Mouse (Mus musculus): ENCODE results near the gene Srebf2. TPM values are rescaled to one million over a fixed set of nuclear protein-coding genes. Genes with fewer than 3 reads are reported as not detected.
"Not testable (repeated sequence)": the region's sequence is repeated elsewhere in the genome, so short reads cannot be mapped to it uniquely, and the experiment has no call there.

The Srebf2 gene
- total RNA-seq, 2 experiments from 2014 or later: 11.4 to 17.4 TPM

DNA sequence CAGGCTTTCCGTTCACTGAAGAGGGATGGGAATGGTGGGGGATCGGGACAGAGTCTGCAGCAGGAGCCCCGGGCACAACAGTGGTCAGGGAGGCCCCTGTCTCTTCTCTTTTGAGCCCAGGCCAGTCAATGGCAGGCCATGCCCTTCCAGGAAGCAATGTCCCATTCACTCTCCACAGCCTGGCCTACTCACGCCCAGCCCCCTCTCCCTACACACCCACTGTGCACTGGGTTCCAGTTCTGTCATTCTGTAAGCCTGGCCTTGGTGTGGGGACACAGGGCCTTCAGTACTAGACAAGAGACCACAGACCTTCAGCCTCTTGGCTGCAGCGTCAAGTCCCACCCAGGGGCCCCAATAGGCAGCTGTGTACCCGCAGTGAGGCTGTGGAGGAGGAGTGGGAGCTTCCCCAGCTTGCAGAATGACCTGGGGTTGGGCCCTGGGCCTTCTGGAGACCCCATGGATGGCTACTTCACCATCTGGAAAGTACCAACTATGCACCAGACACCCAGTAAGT lies 83.2 kb downstream of the Srebf2 start:
- intact Hi-C loops (cut with DNase I): no loop called here
- no peak overlapping the region for H3K4me3 ChIP-seq
- TF ChIP-seq CTCF (IDR thresholded peaks at IDR 0.05): no peak
- DNase-seq: no peak
- no peak overlapping the region for H3K27ac ChIP-seq

DNA sequence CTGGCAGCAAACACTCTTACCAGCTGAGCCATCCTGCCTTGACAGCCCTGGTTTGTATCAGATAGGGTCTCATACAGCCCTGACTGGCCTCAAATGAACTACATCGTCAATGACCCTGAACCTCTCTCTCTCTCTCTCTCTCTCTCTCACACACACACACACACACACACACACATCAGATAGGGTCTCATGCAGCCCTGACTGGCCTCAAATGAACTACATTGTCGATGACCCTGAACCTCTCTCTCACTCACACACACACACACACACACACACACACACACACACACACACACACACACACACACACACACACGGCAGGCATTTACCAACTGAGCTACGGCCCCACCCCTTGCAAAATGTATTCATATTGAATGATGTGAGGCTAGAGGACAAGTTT lies 84.1 kb downstream of the Srebf2 start:
- intact Hi-C loops (cut with DNase I): no loop called here
- Histone ChIP-seq H3K27ac (no peak overlapping the region), H3K4me3 (no peak overlapping the region)
- no peak for TF ChIP-seq CTCF (IDR thresholded peaks at IDR 0.05)
- no peak for DNase-seq

DNA sequence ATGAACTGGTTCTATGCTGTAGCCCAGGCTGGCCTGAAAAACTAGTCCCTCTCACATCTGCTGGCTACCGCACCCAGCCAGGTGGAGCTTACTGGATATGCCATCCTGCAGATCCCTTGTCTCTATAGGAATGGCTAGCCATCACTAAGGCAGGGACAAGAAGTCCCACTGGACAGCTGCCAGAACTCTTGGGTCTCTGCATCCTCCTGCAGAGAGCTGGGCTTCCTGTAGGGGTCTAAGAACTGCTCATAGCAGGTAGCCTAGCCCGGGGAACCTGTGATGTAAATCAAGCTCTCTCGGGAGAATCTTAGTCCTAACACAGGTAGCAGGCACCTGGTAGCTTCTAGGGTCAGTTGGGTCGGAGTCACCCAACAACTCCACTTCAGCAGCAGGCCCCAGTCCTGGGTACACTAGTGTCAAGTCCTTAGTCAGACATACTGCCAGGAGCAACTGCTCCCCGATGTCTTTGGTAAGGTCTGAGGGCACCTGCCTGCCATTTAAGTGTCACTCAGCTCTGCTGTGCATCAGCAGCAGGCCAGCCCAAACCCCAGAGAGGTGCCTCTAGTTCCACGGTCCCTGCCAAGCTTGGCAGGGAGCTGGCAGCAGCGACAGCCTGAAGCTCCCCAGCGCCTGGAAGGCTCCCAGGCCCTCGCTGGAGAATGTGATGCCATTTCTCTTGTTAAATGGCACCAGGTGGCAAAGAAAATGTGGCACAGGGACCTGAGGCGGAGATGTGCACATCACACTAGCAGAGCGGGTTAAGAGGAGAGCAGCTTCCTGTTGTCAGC lies 84.8 kb downstream of the Srebf2 start:
- peak; percentile 83 for DNase-seq
- intact Hi-C loops (cut with DNase I): no loop called here
- Histone ChIP-seq H3K27ac (no peak overlapping the region), H3K4me3 (no peak overlapping the region)
- no peak for TF ChIP-seq CTCF (IDR thresholded peaks at IDR 0.05)

DNA sequence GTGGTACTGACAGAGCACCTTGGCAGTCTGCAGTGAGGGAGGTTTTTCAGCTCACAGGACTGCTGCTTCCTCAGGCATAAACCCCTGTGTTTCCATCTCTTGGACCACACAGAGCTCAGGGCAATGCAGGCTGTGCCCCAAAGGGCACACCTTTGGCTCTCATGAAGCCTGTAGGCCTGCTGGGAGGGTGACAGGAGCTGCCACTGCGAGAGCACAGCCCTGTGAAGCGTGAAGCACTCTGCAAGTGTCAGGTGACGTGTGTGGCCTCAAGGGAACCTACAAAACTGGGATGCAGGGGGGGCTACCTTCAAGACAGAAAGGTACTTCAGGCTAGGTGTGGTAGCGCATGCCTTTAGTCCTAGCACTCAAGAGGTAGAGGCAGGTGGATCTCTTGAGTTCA lies 85.7 kb downstream of the Srebf2 start:
- H3K27ac ChIP-seq: no peak overlapping the region
- TF ChIP-seq CTCF (IDR thresholded peaks at IDR 0.05): no peak
- H3K4me3 ChIP-seq: no peak overlapping the region
- no peak for DNase-seq
- intact Hi-C loops (cut with DNase I): no loop called here

DNA sequence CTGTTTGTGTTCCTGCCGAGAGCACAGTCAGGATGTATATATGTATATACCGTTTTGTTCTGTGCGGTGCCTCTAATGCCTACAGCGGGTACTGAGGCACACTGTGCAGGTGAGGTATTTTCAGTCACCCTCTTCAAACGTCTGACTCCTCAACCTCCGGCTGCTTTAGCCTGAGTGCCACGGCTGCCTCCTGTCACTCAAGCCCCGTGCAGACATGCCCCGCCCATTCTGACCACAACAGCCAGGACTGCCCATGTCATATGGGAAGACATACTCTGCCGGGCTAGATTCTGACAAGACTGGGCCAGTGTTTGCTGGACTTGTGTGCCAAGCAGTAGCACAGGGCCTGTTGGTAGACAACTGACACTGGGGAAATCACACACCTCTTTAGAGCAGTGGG lies 88.7 kb downstream of the Srebf2 start:
- intact Hi-C loops (cut with DNase I): loop anchor here (1.0 to 5.0 kb wide), 3 partner anchors 97 to 170 kb away; no protein-coding TSS in a partner anchor
- no peak for DNase-seq
- no peak for TF ChIP-seq CTCF (IDR thresholded peaks at IDR 0.05)
- no peak overlapping the region for H3K4me3 ChIP-seq
- no peak overlapping the region for H3K27ac ChIP-seq

DNA sequence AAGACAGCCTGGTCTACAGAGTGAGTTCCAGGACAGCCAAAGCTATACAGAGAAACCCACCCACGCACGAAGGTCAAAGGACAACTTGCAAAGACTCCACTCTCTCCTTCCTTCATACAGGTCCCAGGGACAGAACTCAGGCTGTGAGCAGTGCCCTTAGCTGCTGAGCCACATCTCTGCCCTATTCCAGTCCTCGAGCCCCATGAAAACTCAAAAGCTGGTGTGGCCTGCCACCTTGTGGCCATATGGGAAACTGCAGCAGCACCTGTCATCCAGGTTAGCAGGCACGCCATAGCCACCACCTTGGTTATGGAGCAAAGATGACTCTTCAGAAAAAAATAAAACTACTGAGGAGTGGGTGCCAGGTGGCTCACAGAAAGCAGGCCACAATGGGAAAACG lies 89.6 kb downstream of the Srebf2 start:
- DNase-seq: peak; percentile 77
- Histone ChIP-seq H3K27ac (no peak overlapping the region), H3K4me3 (no peak overlapping the region)
- no peak; the same call in 1 of the 2 replicates for TF ChIP-seq CTCF (IDR thresholded peaks at IDR 0.05)
- intact Hi-C loops (cut with DNase I): loop anchor here (1.0 to 5.0 kb wide), 3 partner anchors 98 to 171 kb away; no protein-coding TSS in a partner anchor

DNA sequence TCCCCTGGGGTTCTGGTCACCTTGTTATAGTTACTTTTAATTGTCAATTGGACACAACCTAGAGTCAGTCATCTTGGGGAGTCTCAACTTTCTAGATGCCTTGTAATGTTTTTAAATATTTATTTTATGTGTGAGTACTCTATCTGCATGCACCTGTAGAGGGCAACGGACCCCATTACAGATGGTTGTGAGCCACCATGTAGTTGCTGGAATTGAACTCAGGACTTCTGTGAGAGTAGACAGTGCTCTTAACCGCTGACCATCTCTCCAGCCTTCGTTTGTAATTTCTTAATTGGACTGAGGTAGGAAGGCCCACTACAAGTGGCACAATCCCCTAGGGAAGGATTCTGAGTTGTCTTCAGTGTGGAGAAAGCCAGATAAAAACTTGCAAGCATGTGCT lies 96.3 kb downstream of the Srebf2 start:
- peak overlapping the region; percentile 93 for H3K4me3 ChIP-seq

DNA sequence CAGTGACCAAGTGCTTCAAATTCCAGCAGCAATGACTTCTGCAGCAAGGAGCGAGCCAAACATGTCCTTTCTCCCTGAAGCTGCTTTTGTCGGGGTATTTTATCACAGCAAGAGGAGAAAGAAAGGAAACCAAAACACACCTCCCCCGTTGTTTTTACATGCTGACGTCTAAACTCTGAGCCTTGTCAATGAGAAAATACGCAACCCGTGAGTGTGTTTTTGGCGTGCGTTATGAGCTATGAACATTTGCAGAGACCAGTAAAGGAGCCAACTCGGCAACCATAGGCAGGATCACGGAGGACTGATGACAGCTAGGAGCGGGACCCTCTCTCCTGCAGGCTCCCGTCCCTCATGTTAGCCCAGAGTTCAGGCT lies 96.7 kb downstream of the Srebf2 start:
- no peak for TF ChIP-seq CTCF (IDR thresholded peaks at IDR 0.05)
- H3K27ac ChIP-seq: peak overlapping the region; percentile 83; the same call in 1 of the 2 replicates
- intact Hi-C loops (cut with DNase I): no loop called here
- no peak for DNase-seq
- peak overlapping the region; percentile 93 for H3K4me3 ChIP-seq

More for the DNA sequence above, 96.3 kb downstream of the Srebf2 start:
- intact Hi-C loops (cut with DNase I): no loop called here
- no peak for DNase-seq
- no peak for TF ChIP-seq CTCF (IDR thresholded peaks at IDR 0.05)
- no peak overlapping the region for H3K27ac ChIP-seq

DNA sequence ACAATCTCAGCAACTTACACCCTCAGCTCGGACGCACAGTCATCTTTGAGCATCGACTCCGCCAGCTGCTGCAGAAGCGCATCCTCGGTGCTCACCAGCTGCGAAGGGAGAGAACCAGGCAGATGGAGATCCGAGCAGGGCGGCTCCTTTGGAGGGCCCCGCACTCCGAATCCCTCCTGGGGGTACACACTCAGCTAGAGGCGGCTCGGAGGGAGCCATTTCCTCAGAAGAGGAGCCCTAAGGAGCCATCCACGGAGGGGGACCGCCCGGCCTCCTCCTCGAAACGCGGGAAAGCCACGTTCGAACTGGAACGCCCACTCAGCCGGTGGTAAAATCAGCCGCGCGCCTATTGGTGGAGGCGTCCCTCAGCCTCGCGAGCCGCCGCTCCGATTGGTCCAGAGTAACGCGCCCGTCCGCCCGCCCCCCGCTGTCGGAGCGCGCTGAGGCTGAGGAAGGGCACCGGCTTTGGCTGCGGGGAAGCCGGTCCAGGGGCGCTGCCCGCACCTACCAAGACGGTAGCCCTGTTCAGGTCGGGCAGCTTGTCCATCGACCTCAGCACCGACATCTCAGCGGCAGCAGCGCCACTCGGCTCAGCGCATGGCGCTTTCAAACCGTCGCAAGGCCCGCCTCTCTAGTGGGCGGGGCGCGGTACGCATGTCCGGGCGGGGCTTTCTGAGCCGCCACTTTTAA lies 97.3 kb downstream of the Srebf2 start, which contains the start of gene Cenpm:
Gene Cenpm (minus strand): TSS at position 634 of the 690 bp plus-strand sequence.
- Histone ChIP-seq H3K27ac (peak within 1 kb of the TSS; percentile 83), H3K4me3 (peak within 1 kb of the TSS; percentile 93)
- peak; percentile 95 for DNase-seq
- intact Hi-C loops (cut with DNase I): no loop called here
- no peak for TF ChIP-seq CTCF (IDR thresholded peaks at IDR 0.05)

DNA sequence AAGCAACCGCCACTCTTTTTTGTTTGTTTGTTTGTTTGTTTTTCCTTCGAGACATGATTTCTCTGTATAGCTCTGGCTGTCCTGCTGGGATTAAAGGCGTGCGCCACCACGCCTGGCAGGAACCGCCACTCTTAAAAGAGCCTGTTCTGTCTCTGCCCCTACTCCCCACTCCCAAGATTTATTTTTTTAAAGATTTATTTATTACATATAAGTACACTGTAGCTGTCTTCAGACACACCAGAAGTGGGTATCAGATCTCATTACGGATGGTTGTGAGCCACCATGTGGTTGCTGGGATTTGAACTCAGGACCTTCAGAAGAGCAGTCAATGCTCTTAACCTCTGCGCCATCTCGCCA lies 97.8 kb downstream of the Srebf2 start:
- intact Hi-C loops (cut with DNase I); DNase-seq: not testable (repeated sequence)
- Histone ChIP-seq H3K4me3 (peak overlapping the region; percentile 93), H3K27ac (peak overlapping the region; percentile 83)

DNA sequence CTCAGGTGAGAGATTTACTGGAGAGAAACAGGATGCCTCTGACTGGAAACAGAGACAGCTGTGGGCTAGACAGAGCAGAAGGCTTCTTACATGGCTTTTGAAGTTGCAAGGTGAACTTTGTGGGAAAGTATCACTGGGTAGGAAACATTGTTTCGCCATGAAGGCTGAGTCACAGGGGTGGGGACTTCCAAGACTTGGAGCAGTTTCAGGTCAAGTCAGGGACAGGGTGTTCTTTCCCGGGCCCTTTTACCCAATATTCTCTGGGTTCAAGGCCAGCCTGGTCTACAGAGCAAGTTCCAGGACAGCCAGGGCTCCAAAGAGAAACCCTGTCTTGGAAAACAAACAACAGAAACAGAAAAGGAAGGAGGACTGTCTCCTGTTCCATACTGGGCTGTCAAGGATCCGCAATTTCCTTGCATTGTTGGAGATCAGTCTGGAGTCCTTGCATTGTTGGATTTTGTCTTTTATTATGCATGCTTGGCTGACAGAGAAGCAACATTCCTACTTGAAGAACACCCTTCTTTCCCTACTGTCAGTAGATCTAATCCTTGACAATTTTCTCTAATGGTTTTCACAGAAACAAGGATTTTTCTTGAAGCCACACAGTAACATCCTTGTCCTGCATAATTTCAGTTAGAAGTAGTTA lies 100.3 kb downstream of the Srebf2 start:
- no peak overlapping the region for H3K27ac ChIP-seq
- no peak for DNase-seq
- intact Hi-C loops (cut with DNase I): no loop called here
- H3K4me3 ChIP-seq: no peak overlapping the region
- no peak for TF ChIP-seq CTCF (IDR thresholded peaks at IDR 0.05)

DNA sequence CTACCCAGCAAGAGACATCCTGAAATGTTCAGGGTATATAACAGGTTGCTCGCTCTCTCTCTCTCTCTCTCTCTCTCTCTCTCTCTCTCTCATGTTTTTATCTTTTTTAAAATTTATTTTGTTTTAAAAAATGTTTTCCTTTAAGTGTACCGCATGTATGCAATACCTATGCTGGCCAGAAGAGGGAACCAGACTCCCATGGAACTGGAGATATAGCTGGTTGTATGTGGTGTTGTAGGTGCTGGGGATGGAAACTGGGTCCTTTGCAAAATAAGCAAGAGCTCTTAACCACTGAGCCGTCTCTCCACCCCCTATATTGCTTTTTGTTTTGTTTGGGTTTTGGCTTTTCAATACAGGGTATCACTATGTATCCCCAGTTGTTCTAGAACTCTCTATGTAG lies 104.6 kb downstream of the Srebf2 start:
- no peak overlapping the region for H3K27ac ChIP-seq
- peak; percentile 37 for TF ChIP-seq CTCF (IDR thresholded peaks at IDR 0.05)
- DNase-seq: no peak
- intact Hi-C loops (cut with DNase I): no loop called here
- H3K4me3 ChIP-seq: no peak overlapping the region

DNA sequence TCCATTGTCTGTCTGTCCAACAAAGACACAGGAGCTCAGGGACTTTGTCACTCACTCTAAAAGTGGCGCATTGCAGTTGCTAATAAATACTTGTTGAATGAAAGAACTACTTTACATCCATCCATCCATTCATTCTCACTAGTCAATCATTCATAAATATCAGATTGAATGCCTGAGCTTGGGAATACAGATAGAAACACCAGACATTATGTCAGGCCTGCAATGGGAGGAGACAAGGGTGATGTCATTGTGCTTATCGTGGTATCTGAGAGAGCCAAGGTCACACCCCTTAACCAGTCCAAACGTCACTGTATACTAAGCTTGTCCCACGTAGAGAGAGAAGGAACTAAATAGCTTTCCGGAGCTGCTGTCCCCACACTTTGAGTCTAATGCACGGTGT lies 105.1 kb downstream of the Srebf2 start, which contains the start of gene 1500009C09Rik:
Gene 1500009C09Rik (plus strand): TSS at position 301 of the 400 bp plus-strand sequence.
- intact Hi-C loops (cut with DNase I): no loop called here
- no peak for TF ChIP-seq CTCF (IDR thresholded peaks at IDR 0.05)
- no peak within 1 kb of the TSS for H3K27ac ChIP-seq
- no peak within 1 kb of the TSS for H3K4me3 ChIP-seq
- DNase-seq: no peak

Small RNA genes lying within 50 kb of the gene (microRNA-seq; reads per million reads assigned to microRNA genes)
- gene Mir33: 7.2 reads per million, percentile 1 among the genes with 10 or more reads in this experiment

Other genes with a start within 250 kb of the Srebf2 start
- gene Polr3h, start 220.9 kb upstream of the Srebf2 start, total RNA-seq (2021): 1 to 10 TPM; 6.4 to 7.6 TPM
- 1 to 10 TPM; 1.6 to 2.1 TPM for gene Csdc2, start 210.4 kb upstream of the Srebf2 start, total RNA-seq (2021)
- gene Pmm1, start 186.3 kb upstream of the Srebf2 start, total RNA-seq (2021): 10 to 100 TPM; 16.2 to 17.2 TPM
- gene 1700029P11Rik, start 166.6 kb upstream of the Srebf2 start, total RNA-seq (2021): not detected
- gene Xrcc6, start 159.3 kb upstream of the Srebf2 start, total RNA-seq (2021): 10 to 100 TPM; 23.9 to 25.4 TPM
- gene Desi1, start 113.3 kb upstream of the Srebf2 start, total RNA-seq (2021): 10 to 100 TPM; 14.5 to 20.8 TPM
- 10 to 100 TPM; 44.4 to 61.4 TPM for gene Snu13, start 99.6 kb upstream of the Srebf2 start, total RNA-seq (2021)
- gene 4930407I10Rik, start 88.0 kb upstream of the Srebf2 start, total RNA-seq (2021): not detected
- not detected for gene Mei1, start 77.2 kb upstream of the Srebf2 start, total RNA-seq (2021)
- gene Ccdc134, start 19.3 kb upstream of the Srebf2 start, total RNA-seq (2021): 10 to 100 TPM; 11.8 to 12.4 TPM
- gene Shisa8, start 65.6 kb downstream of the Srebf2 start, total RNA-seq (2021): not detected
- not detected for gene Tnfrsf13c, start 77.2 kb downstream of the Srebf2 start, total RNA-seq (2021)
- gene Cenpm, start 97.6 kb downstream of the Srebf2 start, total RNA-seq (2021): not detected
- gene 1500009C09Rik, start 105.2 kb downstream of the Srebf2 start, total RNA-seq (2021): not detected
- gene Sept3, start 127.7 kb downstream of the Srebf2 start, total RNA-seq (2021): under 1 TPM; 0.41 to 0.45 TPM
- gene Wbp2nl, start 151.8 kb downstream of the Srebf2 start, total RNA-seq (2021): not detected
- 10 to 100 TPM; 10.5 to 10.9 TPM for gene Naga, start 191.7 kb downstream of the Srebf2 start, total RNA-seq (2021)
- gene Pheta2, start 191.8 kb downstream of the Srebf2 start, total RNA-seq (2021): under 1 TPM; 0.26 to 0.61 TPM
- 100 to 1,000 TPM; 134 to 141 TPM for gene Smdt1, start 191.8 kb downstream of the Srebf2 start, total RNA-seq (2021)
- gene Ndufa6, start 207.1 kb downstream of the Srebf2 start, total RNA-seq (2021): 100 to 1,000 TPM; 464 to 595 TPM
- 10 to 100 TPM; 13.1 to 16.4 TPM for gene Cyp2d22, start 233.1 kb downstream of the Srebf2 start, total RNA-seq (2021)
- not detected for gene Cyp2d11, start 246.8 kb downstream of the Srebf2 start, total RNA-seq (2021)

Measured in gastrocnemius, adult 2 months (tissue).